Mouse (Mus musculus) gastrocnemius, postnatal 4 days (tissue): ENCODE measurements at regions not wholly inside any gene's neighbourhood (a gene's known extent, or its start where the extent isn't known, plus 50 kb on each side); places are given as distances from the start of the nearest gene placed in this dataset.

Experiments used
- DNase-seq, 2 experiments: peaks; one replicate each; pipeline ENCODE4 v3.0.0; 2021 to 2022; ENCODE audit warnings: low spot score in 2 of 2, mixed read lengths in 2 of 2

GRCm38 (mm10) chr4:137163962-137164361 is 113.3 kb upstream of the Wnt4 start:
- DNase-seq: no peak

- DNase-seq: no peak
Observed at GRCm38 (mm10) chr4:137160526-137160925, 111.9 kb upstream of the Zbtb40 start.

GRCm38 (mm10) chr4:137158201-137158600 is 109.6 kb upstream of the Zbtb40 start:
- DNase-seq: no peak

- no peak for DNase-seq
Observed at GRCm38 (mm10) chr4:137156441-137157105, 108.0 kb upstream of the Zbtb40 start.

- no peak for DNase-seq
Observed at GRCm38 (mm10) chr4:137148756-137149155, 100.2 kb upstream of the Zbtb40 start.

GRCm38 (mm10) chr4:137147795-137148194 is 99.2 kb upstream of the Zbtb40 start:
- DNase-seq: no peak

- DNase-seq: no peak
Observed at GRCm38 (mm10) chr4:137146326-137146725, 97.7 kb upstream of the Zbtb40 start.

- DNase-seq: no peak
Observed at GRCm38 (mm10) chr4:137142316-137142715, 93.7 kb upstream of the Zbtb40 start.

- DNase-seq: no peak
Observed at GRCm38 (mm10) chr4:137139051-137139705, 90.6 kb upstream of the Zbtb40 start.

GRCm38 (mm10) chr4:137138127-137138526 is 89.5 kb upstream of the Zbtb40 start:
- no peak for DNase-seq

- no peak for DNase-seq
Observed at GRCm38 (mm10) chr4:137136313-137136712, 87.7 kb upstream of the Zbtb40 start.

GRCm38 (mm10) chr4:137135792-137136191 is 87.2 kb upstream of the Zbtb40 start:
- peak in 1 of 2 experiments; percentile 42 for DNase-seq

- no peak for DNase-seq
Observed at GRCm38 (mm10) chr4:137134553-137134952, 86.0 kb upstream of the Zbtb40 start.

GRCm38 (mm10) chr4:137133789-137134188 is 85.2 kb upstream of the Zbtb40 start:
- DNase-seq: peak in 1 of 2 experiments; percentile 11

- no peak for DNase-seq
Observed at GRCm38 (mm10) chr4:137130619-137131212, 82.1 kb upstream of the Zbtb40 start.

- peak in 1 of 2 experiments; percentile 34 for DNase-seq
Observed at GRCm38 (mm10) chr4:137128152-137128551, 79.6 kb upstream of the Zbtb40 start.

- no peak for DNase-seq
Observed at GRCm38 (mm10) chr4:137121684-137122083, 73.1 kb upstream of the Zbtb40 start.

GRCm38 (mm10) chr4:137120597-137120996 is 72.0 kb upstream of the Zbtb40 start:
- DNase-seq: no peak

GRCm38 (mm10) chr4:137118332-137118715 is 69.7 kb upstream of the Zbtb40 start:
- DNase-seq: no peak

GRCm38 (mm10) chr4:137117471-137118331 is 69.1 kb upstream of the Zbtb40 start:
- DNase-seq: peak in 1 of 2 experiments; percentile 32

- no peak for DNase-seq
Observed at GRCm38 (mm10) chr4:137115062-137115461, 66.5 kb upstream of the Zbtb40 start.
